Mouse (Mus musculus): ENCODE data around the gene Ric8a.

Gene Ric8a

GRCm38 (mm10) chr7:140856785-140857549 is at the start of gene Ric8a:
TSS of gene Ric8a (plus strand) at chr7:140856957.
- peak; percentile 69 for DNase-seq (ENCODE audit: low spot score)

GRCm38 (mm10) chr7:140810496-140810895 is 46.3 kb upstream of the Ric8a start:
- DNase-seq (ENCODE audit: low spot score) = no peak

GRCm38 (mm10) chr7:140811714-140812113 is 45.0 kb upstream of the Ric8a start:
- DNase-seq (ENCODE audit: low spot score) = no peak

GRCm38 (mm10) chr7:140812850-140813249 is 43.9 kb upstream of the Ric8a start:
- DNase-seq (ENCODE audit: low spot score) = no peak

- no peak for DNase-seq (ENCODE audit: low spot score)
Measured at GRCm38 (mm10) chr7:140820173-140820572, 36.6 kb upstream of the Ric8a start.

GRCm38 (mm10) chr7:140821305-140821652 is 35.5 kb upstream of the Ric8a start:
- DNase-seq (ENCODE audit: low spot score) = no peak

GRCm38 (mm10) chr7:140821653-140822329 is 35.0 kb upstream of the Ric8a start, which contains the start of gene Zfp941:
TSS of gene Zfp941 (minus strand) at chr7:140822178.
- no peak for DNase-seq (ENCODE audit: low spot score)

- DNase-seq (ENCODE audit: low spot score) = no peak
Measured at GRCm38 (mm10) chr7:140822731-140823130, 34.0 kb upstream of the Ric8a start.

- peak; percentile 40 for DNase-seq (ENCODE audit: low spot score)
Measured at GRCm38 (mm10) chr7:140828171-140828881, 28.4 kb upstream of the Ric8a start.

GRCm38 (mm10) chr7:140831447-140831846 is 25.3 kb upstream of the Ric8a start:
- DNase-seq (ENCODE audit: low spot score) = no peak

- no peak for DNase-seq (ENCODE audit: low spot score)
Measured at GRCm38 (mm10) chr7:140833341-140833740, 23.4 kb upstream of the Ric8a start.

- DNase-seq (ENCODE audit: low spot score) = no peak
Measured at GRCm38 (mm10) chr7:140834968-140835757, 21.6 kb upstream of the Ric8a start, which contains the start of gene Urah. TSS of gene Urah (plus strand) at chr7:140835018.

GRCm38 (mm10) chr7:140835758-140836087 is 21.0 kb upstream of the Ric8a start:
- no peak for DNase-seq (ENCODE audit: low spot score)

GRCm38 (mm10) chr7:140836243-140837115 is 20.3 kb upstream of the Ric8a start:
- DNase-seq (ENCODE audit: low spot score) = no peak

GRCm38 (mm10) chr7:140839556-140839955 is 17.2 kb upstream of the Ric8a start:
- no peak for DNase-seq (ENCODE audit: low spot score)

- no peak for DNase-seq (ENCODE audit: low spot score)
Measured at GRCm38 (mm10) chr7:140840750-140841735, 15.7 kb upstream of the Ric8a start.

- no peak for DNase-seq (ENCODE audit: low spot score)
Measured at GRCm38 (mm10) chr7:140843806-140844205, 13.0 kb upstream of the Ric8a start.

- DNase-seq (ENCODE audit: low spot score) = peak; percentile 75
Measured at GRCm38 (mm10) chr7:140844905-140845665, 11.7 kb upstream of the Ric8a start, which contains the start of gene Scgb1c1. TSS of gene Scgb1c1 (plus strand) at chr7:140845547.

GRCm38 (mm10) chr7:140845683-140846082 is 11.1 kb upstream of the Ric8a start:
- DNase-seq (ENCODE audit: low spot score) = no peak
